Mouse (Mus musculus): ENCODE results near the gene Olfr666. TPM values are rescaled to one million over a fixed set of nuclear protein-coding genes. Genes with fewer than 3 reads are reported as not detected.

Gene Olfr666
- total RNA-seq (2023) = not detected

DNA sequence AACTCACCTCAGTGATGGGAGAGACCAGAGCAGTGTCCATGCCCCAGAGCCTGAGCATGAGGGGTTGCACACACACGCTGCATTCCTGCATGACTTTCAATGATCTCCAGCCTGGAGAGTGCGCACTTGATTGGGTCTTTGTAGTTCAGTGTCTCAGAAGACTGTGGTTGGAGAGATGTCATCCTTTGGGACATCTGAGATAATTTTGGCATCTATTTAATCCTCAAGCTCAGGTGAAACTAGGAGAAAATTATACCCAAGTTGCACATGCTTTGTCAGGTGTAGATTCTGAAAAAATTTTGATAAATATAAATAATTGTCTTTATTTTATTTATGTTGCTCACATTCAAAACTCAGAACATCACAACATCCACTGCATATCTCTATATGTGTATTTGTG, at the start of gene Olfr666:
Olfr666 (minus strand) TSS at position 101 of the 400 bp plus-strand sequence.

DNA sequence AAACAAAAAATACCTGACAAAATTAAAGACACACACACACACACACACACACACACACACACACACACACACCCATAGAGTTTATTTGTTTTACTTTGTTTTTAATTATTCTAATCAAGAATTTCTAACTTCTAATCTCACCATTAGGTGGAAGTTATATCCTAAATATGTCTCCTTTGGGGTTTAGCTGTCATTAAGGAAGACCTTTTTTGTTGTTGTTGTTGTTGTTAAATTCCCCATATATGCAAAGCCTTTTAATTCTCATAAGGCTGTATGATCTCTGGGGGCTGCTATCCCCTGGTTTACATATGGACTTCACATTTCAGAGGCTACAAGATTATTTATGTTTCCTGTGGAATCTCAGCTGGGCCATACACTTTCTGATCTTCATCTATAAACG, 38.2 kb upstream of the Olfr666 start, which contains the start of gene Olfr669:
Olfr669 (plus strand) TSS at position 301 of the 400 bp plus-strand sequence.

GRCm38 (mm10) chr7:104927957-104928356, 32.2 kb upstream of the Olfr666 start, which contains the start of gene Olfr668:
Gene Olfr668 (minus strand): TSS chr7:104928057.

GRCm38 (mm10) chr7:104921382-104921781, 25.6 kb upstream of the Olfr666 start, which contains the start of gene Olfr667:
Gene Olfr667 (minus strand): TSS chr7:104921482.

DNA sequence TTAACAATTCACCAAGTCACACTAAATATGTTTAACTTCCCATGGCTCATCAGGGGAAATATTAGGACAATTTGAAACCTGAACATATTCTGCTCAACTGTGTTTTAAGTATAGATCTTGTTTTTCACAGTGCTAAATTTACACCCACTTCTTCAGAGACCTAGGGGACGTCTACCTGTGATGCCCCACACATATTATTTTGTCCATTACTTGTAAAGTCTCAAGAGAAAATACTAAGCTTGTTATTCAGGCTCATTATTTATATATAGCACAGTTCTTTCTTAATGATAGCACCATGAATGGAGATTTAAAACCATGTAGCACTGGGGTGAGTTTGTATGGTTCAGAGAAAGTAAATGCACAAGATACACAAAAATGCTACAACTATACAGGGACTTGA, 18.0 kb downstream of the Olfr666 start, which contains the start of gene Olfr665:
Olfr665 (plus strand) TSS at position 301 of the 400 bp plus-strand sequence.

DNA sequence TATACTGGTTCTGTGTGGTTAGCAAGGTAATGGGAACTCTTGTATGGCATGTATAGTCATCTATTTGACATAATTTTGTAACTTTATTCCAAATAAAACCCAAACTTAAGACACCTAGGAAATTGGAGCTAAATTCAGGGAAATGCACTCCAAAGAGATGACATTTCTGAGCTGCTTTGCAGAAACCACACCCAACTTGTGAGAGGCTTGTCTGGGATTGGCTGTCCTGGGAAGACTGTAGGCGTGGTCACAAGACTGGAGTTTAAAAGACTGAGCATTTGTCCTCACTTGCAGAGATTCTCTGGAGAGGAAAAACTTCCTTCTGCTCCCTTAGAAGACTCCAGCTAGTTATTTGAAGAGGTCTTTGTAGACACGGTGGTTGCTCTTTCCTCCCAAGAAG, 39.0 kb downstream of the Olfr666 start, which contains the start of gene Usp17la:
Usp17la (plus strand) TSS at position 301 of the 400 bp plus-strand sequence.

GRCm38 (mm10) chr7:104842503-104842902, 53.2 kb downstream of the Olfr666 start, which contains the start of gene Usp17lb:
Gene Usp17lb (minus strand): TSS chr7:104842603.

Other genes with a start within 250 kb of the Olfr666 start
- not detected for gene Olfr658, start 248.6 kb downstream of the Olfr666 start, total RNA-seq (2023)
- not detected for gene Olfr659, start 229.2 kb downstream of the Olfr666 start, total RNA-seq (2023)
- not detected for gene Olfr661, start 209.5 kb downstream of the Olfr666 start, total RNA-seq (2023)
- gene Usp17le, start 118.5 kb downstream of the Olfr666 start, total RNA-seq (2023) = not detected
- not detected for gene Usp17lb, start 53.3 kb downstream of the Olfr666 start, total RNA-seq (2023)
- gene Usp17la, start 38.9 kb downstream of the Olfr666 start, total RNA-seq (2023) = not detected
- gene Olfr665, start 17.9 kb downstream of the Olfr666 start, total RNA-seq (2023) = not detected
- not detected for gene Olfr667, start 25.5 kb upstream of the Olfr666 start, total RNA-seq (2023)
- gene Olfr668, start 32.1 kb upstream of the Olfr666 start, total RNA-seq (2023) = not detected
- gene Olfr669, start 38.3 kb upstream of the Olfr666 start, total RNA-seq (2023) = not detected
- gene Olfr670, start 66.7 kb upstream of the Olfr666 start, total RNA-seq (2023) = not detected
- not detected for gene Olfr671, start 83.2 kb upstream of the Olfr666 start, total RNA-seq (2023)
- not detected for gene Olfr672, start 106.1 kb upstream of the Olfr666 start, total RNA-seq (2023)
- gene Olfr675, start 132.5 kb upstream of the Olfr666 start, total RNA-seq (2023) = not detected
- gene Olfr676, start 136.7 kb upstream of the Olfr666 start, total RNA-seq (2023) = not detected
- not detected for gene Olfr677, start 155.4 kb upstream of the Olfr666 start, total RNA-seq (2023)
- gene Olfr678, start 168.5 kb upstream of the Olfr666 start, total RNA-seq (2023) = not detected
- gene Olfr679, start 185.3 kb upstream of the Olfr666 start, total RNA-seq (2023) = not detected
- gene Olfr680-ps1, start 196.9 kb upstream of the Olfr666 start, total RNA-seq (2023) = not detected
- not detected for gene Olfr681, start 220.9 kb upstream of the Olfr666 start, total RNA-seq (2023)